Mouse (Mus musculus): ENCODE measurements at regions not wholly inside any gene's neighbourhood (a gene's known extent, or its start where the extent isn't known, plus 50 kb on each side); places are given as distances from the start of the nearest gene placed in this dataset.

DNA sequence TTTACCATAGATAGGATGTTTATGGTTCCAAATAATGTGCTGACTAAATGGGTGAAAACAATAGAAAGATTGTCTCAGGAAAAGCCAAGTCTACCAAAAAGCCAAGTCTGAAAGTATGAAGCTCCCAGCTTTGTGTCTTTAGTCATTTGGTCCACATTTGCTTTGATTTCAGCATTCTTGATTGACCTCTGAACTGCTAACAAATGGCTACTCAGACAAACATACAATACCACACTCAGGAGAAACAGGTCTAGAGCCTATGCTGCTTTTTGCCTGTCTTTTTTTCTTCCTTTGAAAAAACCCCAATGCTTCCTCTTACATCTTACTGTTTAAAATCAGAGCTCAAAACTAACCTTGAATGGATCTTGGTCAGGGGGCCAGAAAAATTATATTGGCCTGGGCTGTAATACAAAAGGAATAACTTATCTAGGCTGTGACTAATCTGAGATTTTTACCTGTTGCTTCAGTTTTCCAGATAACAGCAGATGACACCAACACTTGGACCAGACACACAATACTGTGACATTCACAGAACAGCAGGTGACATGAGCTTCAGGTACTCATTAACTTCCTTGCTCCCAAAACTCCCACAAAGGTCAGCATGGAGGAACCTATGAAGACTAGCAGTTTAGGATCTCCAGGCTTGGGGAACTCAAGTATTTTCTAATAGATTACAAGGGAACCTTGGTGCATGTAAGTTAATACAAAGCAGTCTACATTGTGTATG lies 572.3 kb upstream of the Large1 start:
- no peak for TF ChIP-seq CTCF (IDR thresholded peaks at IDR 0.05; ENCODE audit: low read depth)
- no peak for TF ChIP-seq EP300 (IDR thresholded peaks at IDR 0.05; ENCODE audit: low read depth)

Data from liver, embryonic 14.5 days (tissue).